9 mouse cellular contexts compared by ENCODE assay signal in genomic region chr10:12911981-12912530, GRCm38 (mm10). TPM values are rescaled to one million over a fixed set of nuclear protein-coding genes. Genes with fewer than 3 reads are reported as not detected.
DNase-seq lines count a peak whose midpoint lies in the region; ATAC-seq and TF ChIP-seq lines count a peak whose summit lies in the region.
"Had no signal": no experiment of that assay in that cellular context is flagged by ENCODE, and none has a peak within 500 bp of the region (broad histone marks: within the 10 kb centered on the region; RNA-seq: fewer than 3 reads in every experiment).

No protein-coding gene starts in this region.

- no peaks in the 10 kb centered on the region for H3K9me3 ChIP-seq in midbrain, embryonic 10.5 days (replicated peaks)
- no peaks in the 10 kb centered on the region for H3K9me3 ChIP-seq in midbrain, embryonic 11.5 days (ENCODE audit: control insufficient read depth, low read length)
- H3K9me3 ChIP-seq in embryonic facial prominence, embryonic 15.5 days (replicated peaks), result no peaks in the 10 kb centered on the region
- H3K9me3 ChIP-seq in midbrain, postnatal 0 days (ENCODE audit: low read length), result no peaks in the 10 kb centered on the region

- peaks cover 13% of the 10 kb centered on the region for H3K4me1 ChIP-seq in midbrain, embryonic 10.5 days
- H3K4me1 ChIP-seq in midbrain, embryonic 11.5 days (ENCODE audit: control insufficient read depth, insufficient read depth, low read length), result no peaks in the 10 kb centered on the region
- H3K4me1 ChIP-seq in embryonic facial prominence, embryonic 15.5 days, result 0 out of 2 replicates have a peak, but pooled peaks cover 9% of the 10 kb centered on the region
- H3K4me1 ChIP-seq in midbrain, postnatal 0 days (ENCODE audit: insufficient read depth, low read length), result no peaks in the 10 kb centered on the region

- no peaks in the 10 kb centered on the region for H3K36me3 ChIP-seq in midbrain, embryonic 10.5 days
- H3K36me3 ChIP-seq in midbrain, embryonic 11.5 days (ENCODE audit: control insufficient read depth, insufficient read depth, low read length), result no peaks in the 10 kb centered on the region
- H3K36me3 ChIP-seq in embryonic facial prominence, embryonic 15.5 days, result no peaks in the 10 kb centered on the region
- no peaks in the 10 kb centered on the region for H3K36me3 ChIP-seq in midbrain, postnatal 0 days (ENCODE audit: insufficient read depth, low read length)

- H3K27me3 ChIP-seq in midbrain, embryonic 10.5 days (ENCODE audit: low read depth, poor library complexity, severe bottlenecking), result no peaks in the 10 kb centered on the region
- no peaks in the 10 kb centered on the region for H3K27me3 ChIP-seq in midbrain, embryonic 11.5 days (ENCODE audit: control insufficient read depth, insufficient read depth, low read length)
- no peaks in the 10 kb centered on the region for H3K27me3 ChIP-seq in embryonic facial prominence, embryonic 15.5 days
- H3K27me3 ChIP-seq in midbrain, postnatal 0 days (ENCODE audit: insufficient read depth, low read length), result no peaks in the 10 kb centered on the region

- no peak overlapping the region for H3K4me2 ChIP-seq in midbrain, embryonic 11.5 days
- H3K4me2 ChIP-seq in embryonic facial prominence, embryonic 15.5 days (replicated peaks), result peak overlapping the region; percentile 36
- H3K4me2 ChIP-seq in midbrain, postnatal 0 days (ENCODE audit: low read depth, low read length, poor library complexity, severe bottlenecking), result 0 out of 2 replicates have a peak overlapping the region, but pooled peaks have one; percentile 4

- 78% methylated on average over 11 of the region's 11 CpGs for WGBS in midbrain, embryonic 10.5 days
- WGBS in midbrain, embryonic 11.5 days, result 70% methylated on average over 11 of the region's 11 CpGs
- WGBS in embryonic facial prominence, embryonic 15.5 days, result 38% methylated on average over 11 of the region's 11 CpGs
- WGBS in midbrain, postnatal 0 days, result 59% methylated on average over 11 of the region's 11 CpGs

- H3K27ac ChIP-seq in midbrain, embryonic 10.5 days (replicated peaks), result 0 out of 2 replicates have a peak overlapping the region, but pooled peaks have one; percentile 42
- H3K27ac ChIP-seq in midbrain, embryonic 11.5 days (ENCODE audit: low read depth, low read length), result no peak overlapping the region
- H3K27ac ChIP-seq in embryonic facial prominence, embryonic 15.5 days (replicated peaks), result peak overlapping the region; percentile 83
- no peak overlapping the region for H3K27ac ChIP-seq in midbrain, postnatal 0 days (ENCODE audit: low read depth, low read length)
- H3K27ac ChIP-seq: liver, embryonic 14.5 days had no signal

- no peak overlapping the region for H3K9ac ChIP-seq in midbrain, embryonic 11.5 days (ENCODE audit: low read length)
- H3K9ac ChIP-seq in embryonic facial prominence, embryonic 15.5 days, result no peak overlapping the region
- no peak overlapping the region for H3K9ac ChIP-seq in midbrain, postnatal 0 days (replicated peaks; ENCODE audit: low read length, poor library complexity, severe bottlenecking)
- H3K9ac ChIP-seq: liver, embryonic 14.5 days had no signal

- no peak for DNase-seq in midbrain, embryonic 10.5 days (ENCODE audit: low spot score)
- DNase-seq in midbrain, embryonic 11.5 days (ENCODE audit: low spot score, missing footprints), result no peak
- peak; percentile 2 for DNase-seq in heart, postnatal 25 days (ENCODE audit: low spot score)
- DNase-seq in left cerebral cortex, postnatal 4 days, result peak; percentile 37
- peak; percentile 51 for DNase-seq in midbrain, postnatal 0 days (ENCODE audit: low spot score)
- DNase-seq in thymus, postnatal 4 days, result peak; percentile 38
- no peak for DNase-seq in adrenal gland, postnatal 14 days

- intact Hi-C loops in heart, postnatal 25 days (cut with DNase I), result no loop called here
- intact Hi-C loops in left cerebral cortex, postnatal 4 days (cut with DNase I), result no loop called here

- H3K4me3 ChIP-seq in midbrain, embryonic 10.5 days, result no peak overlapping the region
- H3K4me3 ChIP-seq in midbrain, embryonic 11.5 days (ENCODE audit: low read depth, low read length), result no peak overlapping the region
- H3K4me3 ChIP-seq in embryonic facial prominence, embryonic 15.5 days (replicated peaks), result no peak overlapping the region
- no peak overlapping the region for H3K4me3 ChIP-seq in midbrain, postnatal 0 days (ENCODE audit: low read depth, low read length)

- no peak for TF ChIP-seq CTCF in midbrain, postnatal 0 days (IDR thresholded peaks at IDR 0.05)

- ATAC-seq in midbrain, embryonic 11.5 days (ENCODE audit: low FRiP score), result no peak
- ATAC-seq in embryonic facial prominence, embryonic 15.5 days (ENCODE audit: insufficient number of reproducible peaks, low FRiP score, low TSS enrichment, low read depth), result peak; percentile 64
- peak; percentile 77 for ATAC-seq in midbrain, postnatal 0 days (ENCODE audit: low FRiP score)

RNA-seq across cellular contexts. Expression of gene Utrn, which starts 42.9 kb away (rescaled TPM):
- 38.8 and 39.8 TPM in 2 replicates for polyA plus RNA-seq in midbrain, embryonic 10.5 days (2016; fragmentation: Nextera tagmentation; extraction: Ambion mirVana)
- polyA plus RNA-seq in midbrain, embryonic 11.5 days (2014; fragmentation: Nextera tagmentation; extraction: Ambion mirVana), result 29.1 and 31.4 TPM in 2 replicates
- polyA plus RNA-seq in embryonic facial prominence, embryonic 15.5 days (2015; fragmentation: Nextera tagmentation; extraction: Ambion mirVana), result 89.8 and 93.2 TPM in 2 replicates
- total RNA-seq in heart, postnatal 25 days (2021), result 10 to 100 TPM; 67.1 to 69.4 TPM
- 10 to 100 TPM; 32.1 to 34.6 TPM for total RNA-seq in left cerebral cortex, postnatal 4 days (2021)
- total RNA-seq in midbrain, postnatal 0 days (2014; rRNA removed), result 20.6 and 29.2 TPM in 2 replicates
- polyA plus RNA-seq in midbrain, postnatal 0 days (2015; fragmentation: Nextera tagmentation; extraction: Ambion mirVana), result 13.9 and 15.4 TPM in 2 replicates
- 95.5 and 99.1 TPM in 2 replicates for total RNA-seq in adrenal gland, postnatal 14 days (2021)

RNA-seq across cellular contexts. Expression of gene Stx11, which starts 52.0 kb away (rescaled TPM):
- polyA plus RNA-seq in midbrain, embryonic 10.5 days (2016; fragmentation: Nextera tagmentation; extraction: Ambion mirVana), result 1.3 and 2.2 TPM in 2 replicates
- polyA plus RNA-seq in midbrain, embryonic 11.5 days (2014; fragmentation: Nextera tagmentation; extraction: Ambion mirVana), result 2.0 and 2.2 TPM in 2 replicates
- polyA plus RNA-seq in embryonic facial prominence, embryonic 15.5 days (2015; fragmentation: Nextera tagmentation; extraction: Ambion mirVana), result 5.6 and 6.8 TPM in 2 replicates
- total RNA-seq in heart, postnatal 25 days (2021), result 1 to 10 TPM; 1.7 to 2.2 TPM
- 1 to 10 TPM; 1.3 to 2.1 TPM for total RNA-seq in left cerebral cortex, postnatal 4 days (2021)
- 1.8 and 7.8 TPM in 2 replicates for total RNA-seq in midbrain, postnatal 0 days (2014; rRNA removed)
- 0.92 and 1.1 TPM in 2 replicates for polyA plus RNA-seq in midbrain, postnatal 0 days (2015; fragmentation: Nextera tagmentation; extraction: Ambion mirVana)
- 6.2 and 6.7 TPM in 2 replicates for total RNA-seq in adrenal gland, postnatal 14 days (2021)

Comparison
In these comparisons a context has a peak if more than half of its experiments do, and no peak if none do; other contexts are left out.
1. DNase-seq: peak in heart, postnatal 25 days (single experiment), left cerebral cortex, postnatal 4 days (single experiment), midbrain, postnatal 0 days (single experiment) and thymus, postnatal 4 days (single experiment); none in midbrain, embryonic 10.5 days (single experiment), midbrain, embryonic 11.5 days (single experiment) and adrenal gland, postnatal 14 days (single experiment).
2. H3K27ac ChIP-seq: peak in midbrain, embryonic 10.5 days (single experiment) and embryonic facial prominence, embryonic 15.5 days (single experiment); none in midbrain, embryonic 11.5 days (single experiment) and midbrain, postnatal 0 days (single experiment).